Mouse (Mus musculus) lung, postnatal 0 days (tissue): ENCODE data around the gene Nicn1. TPM values are rescaled to one million over a fixed set of nuclear protein-coding genes. Genes with fewer than 3 reads are reported as not detected.

Source experiments
- ATAC-seq: fragments of 200-750 bp; cut with Nextera tagmentation; 2 replicates; pipeline ENCODE4 v1.8.0; 2017; ENCODE audit warnings: moderate library complexity
- DNase-seq: peaks from one replicate; pipeline ENCODE4 v3.0.0-alpha.2; 2016; ENCODE audit warnings: low spot score
- H3K27ac ChIP-seq: fragments of 300-500 bp; sonication (generic); 2 replicates; pipeline ENCODE4 v1.5.1; 2014; ENCODE audit warnings: antibody characterized with exemption, mild to moderate bottlenecking, low read length, mixed read lengths
- H3K27me3 ChIP-seq: fragments of 300-500 bp; sonication (generic); replicated peaks from 2 replicates; pipeline ENCODE4 v1.6.1; 2014; ENCODE audit warnings: low read length, mixed read lengths; ENCODE audit not compliant: insufficient read depth
- H3K36me3 ChIP-seq: fragments of 300-500 bp; sonication (generic); 2 replicates; pipeline ENCODE4 v1.6.1; 2014; ENCODE audit warnings: low read length, mixed read lengths; ENCODE audit not compliant: insufficient read depth
- H3K4me1 ChIP-seq: fragments of 300-500 bp; sonication (generic); 2 replicates; pipeline ENCODE4 v1.6.1; 2014; ENCODE audit warnings: antibody characterized with exemption, low read depth, low read length, mixed read lengths; ENCODE audit not compliant: insufficient read depth
- H3K4me2 ChIP-seq: fragments of 300-500 bp; sonication (generic); replicated peaks from 2 replicates; pipeline ENCODE4 v1.6.1; 2014; ENCODE audit warnings: low read depth, mild to moderate bottlenecking, low read length, moderate library complexity, mixed read lengths
- H3K4me3 ChIP-seq: fragments of 300-500 bp; sonication (generic); 2 replicates; pipeline ENCODE4 v1.5.1; 2014; ENCODE audit warnings: low read depth, low read length
- H3K9ac ChIP-seq: fragments of 300-500 bp; sonication (generic); replicated peaks from 2 replicates; pipeline ENCODE4 v1.6.1; 2014; ENCODE audit warnings: low read depth, mild to moderate bottlenecking
- H3K9me3 ChIP-seq: fragments of 300-500 bp; sonication (generic); 2 replicates; pipeline ENCODE4 v1.6.1; 2016; ENCODE audit warnings: low read length, mixed read lengths
- CTCF ChIP-seq: IDR thresholded peaks from 2 replicates; pipeline ENCODE4 v1.5.1; 2016; ENCODE audit warnings: antibody characterized with exemption, mild to moderate bottlenecking
- EP300 ChIP-seq: IDR thresholded peaks from 2 replicates; pipeline ENCODE4 v1.6.1; 2016; ENCODE audit warnings: antibody characterized with exemption, mild to moderate bottlenecking, control low read depth
- WGBS: fragments of 180-500 bp; shearing (Covaris S2); extraction: QIAGEN DNeasy Blood & Tissue Kit; methylation state at CpG from one replicate; pipeline ENCODE4 v1.1.7; 2014; 5-methylcytosine and 5-hydroxymethylcytosine counted together
- polyA plus RNA-seq: library from polyadenylated mRNA; unstranded; fragments of >200 nt; fragmentation: Nextera tagmentation; extraction: Ambion mirVana; gene quantifications from 2 replicates; pipeline ENCODE4 v1.2.1, GENCODE M21; 2015

The Nicn1 gene
- polyA plus RNA-seq, result 15.8 and 18.3 TPM in 2 replicates

DNA sequence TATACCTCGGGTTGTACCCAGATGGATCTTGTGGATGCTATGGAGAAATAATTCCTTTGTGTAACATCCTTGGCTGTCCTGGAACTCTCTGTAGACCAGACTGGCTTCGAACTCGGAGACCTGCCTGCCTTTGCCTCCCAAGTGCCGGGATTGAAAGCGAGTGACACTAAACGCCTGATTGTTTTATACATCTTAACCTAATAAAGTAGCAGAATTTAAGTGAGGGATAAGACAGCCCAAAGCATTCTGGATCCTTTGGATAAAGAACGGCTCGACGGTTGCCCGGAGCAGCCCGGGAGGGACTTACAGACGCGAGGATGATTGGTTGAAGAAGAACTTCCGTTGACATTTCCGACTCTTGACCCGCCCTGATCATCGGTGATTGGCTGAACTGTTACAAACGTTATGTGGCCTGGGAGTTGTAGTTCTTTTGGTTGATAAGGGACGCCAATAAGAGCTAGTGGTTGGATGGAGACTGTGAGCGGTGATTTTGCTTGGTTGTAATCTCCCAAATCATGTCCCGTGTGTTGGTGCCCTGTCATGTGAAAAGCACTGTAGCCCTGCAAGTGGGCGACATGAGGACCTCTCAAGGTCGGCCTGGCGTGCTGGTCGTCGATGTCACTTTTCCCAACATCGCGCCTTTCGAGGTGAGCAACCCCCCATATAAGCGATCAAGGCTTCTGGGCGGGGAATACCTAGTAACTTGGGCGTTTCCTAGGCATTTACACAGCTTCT lies at the start of gene Nicn1:
Gene Nicn1, plus strand, starts transcription at position 414 of the 735 bp plus-strand sequence.
- H3K4me2 ChIP-seq, result peak within 1 kb of the TSS; percentile 70
- H3K9ac ChIP-seq, result 0 out of 2 replicates have a peak within 1 kb of the TSS, but pooled peaks have one; percentile 29
- H3K4me1 ChIP-seq, result peaks cover 8% of the 10 kb centered on the region; the same call in 1 of the 2 replicates
- peak within 1 kb of the TSS; percentile 49; the same call in 1 of the 2 replicates for H3K27ac ChIP-seq
- TF ChIP-seq EP300 (no peak), CTCF (no peak; the same call in 1 of the 2 replicates)
- H3K27me3 ChIP-seq, result no peaks in the 10 kb centered on the region
- H3K4me3 ChIP-seq, result peak within 1 kb of the TSS; percentile 53
- DNase-seq (peak; percentile 99), ATAC-seq (peak; percentile 100)
- WGBS, result under 1% methylated on average over 32 of the region's 32 CpGs
- H3K9me3 ChIP-seq, result no peaks in the 10 kb centered on the region
- H3K36me3 ChIP-seq, result no peaks in the 10 kb centered on the region

DNA sequence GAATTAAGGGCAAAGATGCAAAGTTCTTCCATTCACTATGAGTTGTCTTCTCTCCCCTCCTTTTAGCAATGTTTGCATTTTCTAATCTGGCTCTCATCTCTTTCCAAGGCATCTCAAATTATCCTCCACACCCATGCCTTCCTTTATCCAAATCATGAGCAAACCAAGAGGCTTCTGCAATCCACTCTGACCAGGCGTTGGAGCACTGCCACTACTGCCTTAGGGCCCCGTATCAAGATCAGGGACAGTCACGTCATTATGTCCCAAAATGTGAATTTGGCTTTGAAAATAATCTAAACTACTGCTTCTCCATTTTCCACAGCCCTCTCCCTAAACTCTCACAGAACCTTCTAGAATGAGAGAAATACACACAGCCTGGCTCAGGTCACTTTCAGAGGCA lies 45.7 kb upstream of the Nicn1 start:
- Histone ChIP-seq H3K36me3 (0 out of 2 replicates have a peak, but pooled peaks cover 2% of the 10 kb centered on the region), H3K4me3 (no peak overlapping the region), H3K4me2 (no peak overlapping the region), H3K4me1 (no peaks in the 10 kb centered on the region), H3K27ac (no peak overlapping the region), H3K9me3 (no peaks in the 10 kb centered on the region), H3K27me3 (no peaks in the 10 kb centered on the region), H3K9ac (no peak overlapping the region)
- 70% methylated on average over 3 of the region's 3 CpGs for WGBS
- DNase-seq (no peak), ATAC-seq (no peak)
- TF ChIP-seq EP300 (no peak), CTCF (no peak)

DNA sequence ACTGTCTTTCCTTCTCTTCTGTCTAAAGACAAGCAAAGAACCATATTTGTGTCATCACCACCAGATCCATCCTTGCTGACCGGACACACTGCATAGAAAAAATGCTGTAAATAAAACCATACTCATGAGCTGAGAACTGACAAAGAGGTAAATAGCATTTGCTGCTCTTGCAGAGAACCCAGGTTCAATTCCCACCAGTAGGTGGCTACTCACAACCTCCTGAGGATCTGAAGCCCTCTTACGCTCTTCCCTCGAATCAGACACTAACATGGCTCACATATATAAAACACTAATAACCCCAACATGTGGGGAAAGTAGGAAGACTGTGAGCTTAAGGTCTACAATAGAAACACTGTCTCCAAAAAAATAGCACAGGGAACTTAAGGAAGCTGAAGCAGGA lies 45.2 kb upstream of the Nicn1 start:
- no peak overlapping the region for H3K4me3 ChIP-seq
- no peaks in the 10 kb centered on the region for H3K27me3 ChIP-seq
- ATAC-seq, result no peak
- 0 out of 2 replicates have a peak, but pooled peaks cover 3% of the 10 kb centered on the region for H3K36me3 ChIP-seq
- peak; percentile 51 for DNase-seq
- H3K4me1 ChIP-seq, result no peaks in the 10 kb centered on the region
- H3K4me2 ChIP-seq, result no peak overlapping the region
- TF ChIP-seq EP300 (no peak), CTCF (peak; percentile 64)
- H3K9ac ChIP-seq, result no peak overlapping the region
- no peaks in the 10 kb centered on the region for H3K9me3 ChIP-seq
- WGBS, result 59% methylated on average over 3 of the region's 3 CpGs
- no peak overlapping the region for H3K27ac ChIP-seq

DNA sequence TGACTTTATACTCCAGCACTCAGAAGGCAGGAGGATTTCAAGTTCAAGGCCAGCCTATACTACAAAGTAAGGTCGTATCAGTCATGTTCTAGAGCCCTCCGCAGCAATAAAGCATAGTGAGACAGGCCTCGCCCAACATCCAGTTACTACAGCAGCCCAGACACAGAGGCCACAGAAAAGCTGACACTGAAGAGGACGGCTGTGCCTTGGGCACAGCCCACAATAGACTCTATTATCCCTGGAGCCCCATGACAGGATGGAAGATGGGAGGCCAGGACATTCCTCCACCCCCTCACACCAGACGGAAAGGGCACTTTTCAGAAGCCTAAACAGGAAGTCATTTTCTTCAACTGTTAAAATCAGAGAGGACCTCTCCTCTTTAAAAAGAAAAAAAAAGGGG lies 41.3 kb upstream of the Nicn1 start:
- no peak overlapping the region for H3K9ac ChIP-seq

DNA sequence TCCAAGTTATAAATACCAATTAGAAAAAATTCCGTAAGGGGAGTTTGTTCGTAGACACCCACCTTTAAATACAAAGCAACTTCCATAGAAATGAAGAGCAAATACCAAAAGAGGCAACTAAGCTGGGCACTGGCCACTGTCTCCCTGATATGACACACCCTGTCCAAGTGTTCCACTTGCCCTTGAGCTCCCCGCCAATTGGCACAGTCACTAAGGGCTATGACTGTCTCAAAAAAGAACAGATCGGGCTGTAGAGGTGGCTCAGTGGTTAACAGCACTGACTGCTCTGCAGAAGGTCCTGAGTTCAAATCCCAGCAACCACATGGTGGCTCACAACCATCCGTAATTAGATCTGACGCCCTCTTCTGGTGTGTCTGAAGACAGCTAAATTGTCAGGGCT lies 38.4 kb upstream of the Nicn1 start:
- H3K36me3 ChIP-seq, result peaks cover 3% of the 10 kb centered on the region; the same call in 1 of the 2 replicates
- no peak for TF ChIP-seq CTCF
- TF ChIP-seq EP300, result no peak
- no peak overlapping the region for H3K9ac ChIP-seq
- no peak overlapping the region for H3K4me2 ChIP-seq
- 81% methylated on average over 6 of the region's 6 CpGs for WGBS
- no peak for ATAC-seq
- H3K27me3 ChIP-seq, result no peaks in the 10 kb centered on the region
- no peak overlapping the region for H3K27ac ChIP-seq
- H3K9me3 ChIP-seq, result no peaks in the 10 kb centered on the region
- no peak overlapping the region for H3K4me3 ChIP-seq
- no peak for DNase-seq
- H3K4me1 ChIP-seq, result no peaks in the 10 kb centered on the region

More for the DNA sequence above, 41.3 kb upstream of the Nicn1 start:
- H3K4me2 ChIP-seq, result no peak overlapping the region
- no peaks in the 10 kb centered on the region for H3K9me3 ChIP-seq
- no peaks in the 10 kb centered on the region for H3K27me3 ChIP-seq
- ATAC-seq (peak; percentile 57), DNase-seq (no peak)
- no peak overlapping the region for H3K4me3 ChIP-seq
- no peaks in the 10 kb centered on the region for H3K4me1 ChIP-seq
- peaks cover 3% of the 10 kb centered on the region; the same call in 1 of the 2 replicates for H3K36me3 ChIP-seq
- WGBS, result 48% methylated on average over 5 of the region's 5 CpGs
- no peak for TF ChIP-seq EP300
- TF ChIP-seq CTCF, result no peak
- no peak overlapping the region for H3K27ac ChIP-seq

DNA sequence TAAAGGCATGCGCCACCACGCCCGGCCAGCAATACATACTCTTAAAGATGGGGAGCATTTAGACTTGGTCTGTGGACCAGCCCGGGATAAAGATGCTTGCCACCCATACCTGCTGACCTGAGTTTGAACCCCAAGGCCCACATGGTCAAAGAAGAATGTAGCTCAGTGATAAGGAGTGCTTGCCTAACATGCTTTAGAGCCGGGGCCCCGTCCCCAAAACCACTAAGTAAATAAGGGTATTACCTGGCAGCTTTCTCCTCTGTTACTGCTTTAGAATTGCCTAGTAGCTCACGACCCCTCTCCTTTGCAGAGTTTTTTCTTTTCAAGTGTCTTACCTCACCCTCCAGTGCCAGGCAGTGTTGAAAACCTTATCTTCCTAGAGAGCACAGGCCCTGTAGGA lies 37.5 kb upstream of the Nicn1 start:
- Histone ChIP-seq H3K27ac (no peak overlapping the region), H3K4me2 (no peak overlapping the region), H3K36me3 (peaks cover 3% of the 10 kb centered on the region; the same call in 1 of the 2 replicates), H3K9me3 (no peaks in the 10 kb centered on the region), H3K9ac (no peak overlapping the region), H3K4me1 (no peaks in the 10 kb centered on the region), H3K4me3 (no peak overlapping the region), H3K27me3 (no peaks in the 10 kb centered on the region)
- no peak for TF ChIP-seq CTCF
- TF ChIP-seq EP300, result no peak
- DNase-seq (no peak), ATAC-seq (peak; percentile 23; the same call in 1 of the 2 replicates)
- 68% methylated on average over 7 of the region's 7 CpGs for WGBS
